Mouse (Mus musculus): ENCODE results near the gene Msl1.
"Not testable (repeated sequence)": the region's sequence is repeated elsewhere in the genome, so short reads cannot be mapped to it uniquely, and the experiment has no call there.

The Msl1 gene

GRCm38 (mm10) chr11:98796515-98797216, 1.4 kb downstream of the Msl1 start:
- DNase-seq (ENCODE audit: low spot score) = no peak

GRCm38 (mm10) chr11:98797306-98797705, 2.0 kb downstream of the Msl1 start:
- DNase-seq (ENCODE audit: low spot score) = no peak

GRCm38 (mm10) chr11:98797909-98798308, 2.6 kb downstream of the Msl1 start:
- DNase-seq (ENCODE audit: low spot score) = no peak

GRCm38 (mm10) chr11:98804605-98805004, 9.3 kb downstream of the Msl1 start, which contains the start of gene Casc3:
Casc3 (plus strand) TSS chr11:98804905.
- DNase-seq (ENCODE audit: low spot score) = no peak

- no peak for DNase-seq (ENCODE audit: low spot score)
Measured at GRCm38 (mm10) chr11:98808417-98808816, 13.1 kb downstream of the Msl1 start.

GRCm38 (mm10) chr11:98809457-98810290, 14.4 kb downstream of the Msl1 start:
- peak; percentile 94 for DNase-seq (ENCODE audit: low spot score)

GRCm38 (mm10) chr11:98810686-98811085, 15.4 kb downstream of the Msl1 start:
- no peak for DNase-seq (ENCODE audit: low spot score)

- no peak for DNase-seq (ENCODE audit: low spot score)
Measured at GRCm38 (mm10) chr11:98816706-98817239, 21.5 kb downstream of the Msl1 start.

- no peak for DNase-seq (ENCODE audit: low spot score)
Measured at GRCm38 (mm10) chr11:98820968-98821367, 25.7 kb downstream of the Msl1 start.

- not testable (repeated sequence) for DNase-seq (ENCODE audit: low spot score)
Measured at GRCm38 (mm10) chr11:98826071-98826470, 30.8 kb downstream of the Msl1 start.

- DNase-seq (ENCODE audit: low spot score) = no peak
Measured at GRCm38 (mm10) chr11:98827877-98828276, 32.6 kb downstream of the Msl1 start.

GRCm38 (mm10) chr11:98829091-98829775, 33.9 kb downstream of the Msl1 start:
- no peak for DNase-seq (ENCODE audit: low spot score)

- no peak for DNase-seq (ENCODE audit: low spot score)
Measured at GRCm38 (mm10) chr11:98829875-98830274, 34.6 kb downstream of the Msl1 start.

GRCm38 (mm10) chr11:98835296-98835695, 40.0 kb downstream of the Msl1 start:
- no peak for DNase-seq (ENCODE audit: low spot score)

GRCm38 (mm10) chr11:98835725-98836124, 40.4 kb downstream of the Msl1 start:
- DNase-seq (ENCODE audit: low spot score) = no peak

GRCm38 (mm10) chr11:98836128-98836527, 40.8 kb downstream of the Msl1 start:
- no peak for DNase-seq (ENCODE audit: low spot score)

- DNase-seq (ENCODE audit: low spot score) = no peak
Measured at GRCm38 (mm10) chr11:98836651-98837141, 41.4 kb downstream of the Msl1 start, which contains the start of gene Rapgefl1. Rapgefl1 (plus strand) TSS chr11:98836785.

GRCm38 (mm10) chr11:98837231-98837704, 42.0 kb downstream of the Msl1 start:
- no peak for DNase-seq (ENCODE audit: low spot score)

GRCm38 (mm10) chr11:98837917-98838316, 42.6 kb downstream of the Msl1 start:
- no peak for DNase-seq (ENCODE audit: low spot score)

GRCm38 (mm10) chr11:98838512-98838911, 43.2 kb downstream of the Msl1 start:
- DNase-seq (ENCODE audit: low spot score) = no peak

GRCm38 (mm10) chr11:98839402-98839801, 44.1 kb downstream of the Msl1 start:
- no peak for DNase-seq (ENCODE audit: low spot score)

- DNase-seq (ENCODE audit: low spot score) = no peak
Measured at GRCm38 (mm10) chr11:98839897-98840296, 44.6 kb downstream of the Msl1 start.
